Mouse (Mus musculus): Measurements from ENCODE around the gene Zmynd10. TPM values are rescaled to one million over a fixed set of nuclear protein-coding genes. Genes with fewer than 3 reads are reported as not detected.

Zmynd10 gene
- polyA plus RNA-seq, 1 experiment from 2014 or later, result 3.3 TPM

GRCm38 (mm10) chr9:107590773-107591060, 43.6 kb downstream of the Zmynd10 start:
- Histone ChIP-seq H3K4me1 (replicated peaks; ENCODE audit: control insufficient read depth, insufficient read depth, low read length) (peaks cover 9% of the 10 kb centered on the region), H3K9me3 (ENCODE audit: control insufficient read depth, low read length) (no peaks in the 10 kb centered on the region), H3K36me3 (replicated peaks; ENCODE audit: control insufficient read depth, insufficient read depth) (peaks cover 36% of the 10 kb centered on the region), H3K27me3 (ENCODE audit: control insufficient read depth, insufficient read depth, low read length) (no peaks in the 10 kb centered on the region), H3K4me2 (replicated peaks) (no peak overlapping the region), H3K4me3 (replicated peaks; ENCODE audit: low read length) (no peak overlapping the region), H3K9ac (no peak overlapping the region), H3K27ac (no peak overlapping the region)
- no peak for ATAC-seq (ENCODE audit: low FRiP score)
- no peak for DNase-seq (ENCODE audit: low spot score)
- WGBS, result 92% methylated on average over 6 of the region's 6 CpGs

- Histone ChIP-seq H3K4me3 (replicated peaks; ENCODE audit: low read length) (no peak overlapping the region), H3K36me3 (replicated peaks; ENCODE audit: control insufficient read depth, insufficient read depth) (peaks cover 36% of the 10 kb centered on the region), H3K9me3 (ENCODE audit: control insufficient read depth, low read length) (no peaks in the 10 kb centered on the region), H3K4me1 (replicated peaks; ENCODE audit: control insufficient read depth, insufficient read depth, low read length) (peaks cover 4% of the 10 kb centered on the region), H3K4me2 (replicated peaks) (no peak overlapping the region), H3K27me3 (ENCODE audit: control insufficient read depth, insufficient read depth, low read length) (no peaks in the 10 kb centered on the region), H3K9ac (no peak overlapping the region), H3K27ac (0 out of 2 replicates have a peak overlapping the region, but pooled peaks have one; percentile 38)
- WGBS, result 75% methylated on average over 11 of the region's 11 CpGs
- ATAC-seq (ENCODE audit: low FRiP score) (no peak), DNase-seq (ENCODE audit: low spot score) (no peak)
These were observed 46.2 kb downstream of the Zmynd10 start for GRCm38 (mm10) chr9:107593101-107593976.

DNA sequence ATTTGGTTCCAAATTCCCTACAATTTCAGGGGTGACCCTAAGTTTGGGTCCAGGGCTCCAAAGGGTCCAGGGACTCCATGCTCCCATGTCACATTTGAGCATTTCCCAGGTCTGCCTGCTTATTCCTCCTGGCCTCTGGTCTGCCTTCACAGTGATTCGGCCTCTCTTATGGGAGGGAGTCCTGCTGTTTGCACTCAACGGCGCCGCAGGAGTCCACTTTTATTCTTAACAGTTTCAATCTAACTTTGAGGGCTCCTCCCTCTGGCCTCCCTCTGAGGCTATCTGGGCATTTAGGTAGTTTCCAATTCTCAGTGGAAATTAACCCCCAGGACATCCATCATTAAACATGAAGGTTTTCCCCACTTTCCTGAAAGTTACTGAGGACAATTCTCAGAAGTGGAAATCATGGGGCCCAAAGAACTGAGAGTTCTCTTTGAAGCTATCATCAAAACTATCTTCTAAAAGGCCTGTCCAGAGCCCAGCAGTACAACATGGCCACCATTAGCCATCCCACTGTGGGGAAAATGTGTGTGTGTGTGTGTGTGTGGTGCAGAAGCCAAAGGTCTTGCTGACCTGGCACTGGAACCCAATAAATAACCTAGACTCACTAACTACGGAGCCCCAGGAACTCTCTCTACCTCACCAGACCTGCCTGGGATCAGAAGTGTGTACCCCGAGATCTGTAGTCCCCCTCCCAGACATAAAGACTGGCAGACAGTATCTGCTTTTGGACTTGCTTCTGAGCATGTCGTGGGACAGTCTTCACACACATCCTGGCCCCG, 47.4 kb downstream of the Zmynd10 start:
- H3K4me3 ChIP-seq (replicated peaks; ENCODE audit: low read length), result no peak overlapping the region
- H3K27ac ChIP-seq, result no peak overlapping the region
- ATAC-seq (ENCODE audit: low FRiP score) (no peak), DNase-seq (ENCODE audit: low spot score) (no peak)
- H3K4me1 ChIP-seq (replicated peaks; ENCODE audit: control insufficient read depth, insufficient read depth, low read length), result no peaks in the 10 kb centered on the region
- no peak overlapping the region for H3K4me2 ChIP-seq (replicated peaks)
- WGBS, result 77% methylated on average over 8 of the region's 8 CpGs
- H3K9me3 ChIP-seq (ENCODE audit: control insufficient read depth, low read length), result no peaks in the 10 kb centered on the region
- no peaks in the 10 kb centered on the region for H3K27me3 ChIP-seq (ENCODE audit: control insufficient read depth, insufficient read depth, low read length)
- no peak overlapping the region for H3K9ac ChIP-seq
- H3K36me3 ChIP-seq (replicated peaks; ENCODE audit: control insufficient read depth, insufficient read depth), result peaks cover 36% of the 10 kb centered on the region

- Histone ChIP-seq H3K4me2 (replicated peaks) (no peak overlapping the region), H3K4me1 (replicated peaks; ENCODE audit: control insufficient read depth, insufficient read depth, low read length) (no peaks in the 10 kb centered on the region), H3K4me3 (replicated peaks; ENCODE audit: low read length) (no peak overlapping the region), H3K27ac (no peak overlapping the region), H3K36me3 (replicated peaks; ENCODE audit: control insufficient read depth, insufficient read depth) (peaks cover 18% of the 10 kb centered on the region), H3K9ac (no peak overlapping the region), H3K27me3 (ENCODE audit: control insufficient read depth, insufficient read depth, low read length) (no peaks in the 10 kb centered on the region), H3K9me3 (ENCODE audit: control insufficient read depth, low read length) (no peaks in the 10 kb centered on the region)
- no peak for ATAC-seq (ENCODE audit: low FRiP score)
- DNase-seq (ENCODE audit: low spot score), result no peak
- 92% methylated on average over 11 of the region's 11 CpGs for WGBS
These were observed 49.8 kb downstream of the Zmynd10 start for GRCm38 (mm10) chr9:107596619-107597569.

- Histone ChIP-seq H3K4me1 (replicated peaks; ENCODE audit: control insufficient read depth, insufficient read depth, low read length) (peaks cover 4% of the 10 kb centered on the region; the same call in 1 of the 2 replicates), H3K27me3 (ENCODE audit: control insufficient read depth, insufficient read depth, low read length) (no peaks in the 10 kb centered on the region), H3K27ac (no peak overlapping the region), H3K4me3 (replicated peaks; ENCODE audit: low read length) (no peak overlapping the region), H3K9me3 (ENCODE audit: control insufficient read depth, low read length) (no peaks in the 10 kb centered on the region), H3K4me2 (replicated peaks) (no peak overlapping the region), H3K9ac (no peak overlapping the region), H3K36me3 (replicated peaks; ENCODE audit: control insufficient read depth, insufficient read depth) (peaks cover 8% of the 10 kb centered on the region)
- DNase-seq (ENCODE audit: low spot score) (no peak), ATAC-seq (ENCODE audit: low FRiP score) (no peak)
- 79% methylated on average over 5 of the region's 5 CpGs for WGBS
These were observed 51.3 kb downstream of the Zmynd10 start for GRCm38 (mm10) chr9:107598385-107598784.

DNA sequence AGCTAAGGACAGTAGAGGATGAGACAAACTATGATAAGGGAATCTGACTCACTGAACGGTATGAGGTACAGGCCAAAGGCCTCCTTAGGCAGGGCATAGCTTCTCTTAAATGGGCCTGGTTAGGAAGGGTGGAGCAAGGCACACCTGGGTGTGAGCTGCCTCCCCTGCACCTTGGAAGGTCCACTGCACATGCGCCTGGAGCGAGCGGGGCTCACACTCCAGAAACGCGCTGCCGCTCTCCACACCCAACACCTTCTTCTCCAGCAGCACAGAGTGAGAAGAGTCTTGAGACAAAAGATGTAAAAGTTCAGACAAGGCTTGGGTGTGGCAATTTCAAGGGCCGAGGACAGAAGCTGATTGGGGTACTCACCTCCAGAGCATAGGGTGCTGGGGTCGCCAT, 52.3 kb downstream of the Zmynd10 start:
- Histone ChIP-seq H3K4me1 (replicated peaks; ENCODE audit: control insufficient read depth, insufficient read depth, low read length) (peaks cover 5% of the 10 kb centered on the region; the same call in 1 of the 2 replicates), H3K27ac (no peak overlapping the region), H3K36me3 (replicated peaks; ENCODE audit: control insufficient read depth, insufficient read depth) (no peaks in the 10 kb centered on the region), H3K9ac (no peak overlapping the region), H3K4me3 (replicated peaks; ENCODE audit: low read length) (no peak overlapping the region), H3K27me3 (ENCODE audit: control insufficient read depth, insufficient read depth, low read length) (no peaks in the 10 kb centered on the region), H3K4me2 (replicated peaks) (no peak overlapping the region), H3K9me3 (ENCODE audit: control insufficient read depth, low read length) (no peaks in the 10 kb centered on the region)
- 91% methylated on average over 9 of the region's 9 CpGs for WGBS
- DNase-seq (ENCODE audit: low spot score) (no peak), ATAC-seq (ENCODE audit: low FRiP score) (no peak)

DNA sequence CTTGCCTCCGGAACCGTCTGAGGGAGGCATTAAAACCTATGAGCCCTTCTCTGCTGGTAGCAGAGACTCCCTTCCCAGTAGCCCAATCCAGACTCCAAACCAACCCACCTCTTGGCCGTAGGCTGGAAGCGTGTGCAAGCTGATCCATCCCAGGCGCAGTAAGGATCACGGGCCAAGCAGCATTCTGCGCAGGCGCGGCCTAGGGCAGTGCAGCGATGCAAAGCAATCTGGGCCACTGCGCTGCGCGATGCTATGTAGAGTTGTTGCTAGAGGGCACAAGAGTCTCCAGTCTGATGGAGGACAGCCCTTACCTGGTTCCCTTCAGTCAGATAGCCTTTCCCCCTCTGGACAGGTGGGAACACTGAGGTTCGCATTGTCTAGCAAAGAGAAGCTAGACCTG, 52.7 kb downstream of the Zmynd10 start:
- WGBS, result 66% methylated on average over 14 of the region's 14 CpGs
- no peaks in the 10 kb centered on the region for H3K36me3 ChIP-seq (replicated peaks; ENCODE audit: control insufficient read depth, insufficient read depth)
- H3K4me1 ChIP-seq (replicated peaks; ENCODE audit: control insufficient read depth, insufficient read depth, low read length), result peaks cover 10% of the 10 kb centered on the region
- no peak overlapping the region for H3K27ac ChIP-seq
- H3K9ac ChIP-seq, result 0 out of 2 replicates have a peak overlapping the region, but pooled peaks have one; percentile 8
- H3K4me2 ChIP-seq (replicated peaks), result no peak overlapping the region
- H3K27me3 ChIP-seq (ENCODE audit: control insufficient read depth, insufficient read depth, low read length), result no peaks in the 10 kb centered on the region
- no peak overlapping the region for H3K4me3 ChIP-seq (replicated peaks; ENCODE audit: low read length)
- DNase-seq (ENCODE audit: low spot score) (no peak), ATAC-seq (ENCODE audit: low FRiP score) (no peak)
- H3K9me3 ChIP-seq (ENCODE audit: control insufficient read depth, low read length), result no peaks in the 10 kb centered on the region

DNA sequence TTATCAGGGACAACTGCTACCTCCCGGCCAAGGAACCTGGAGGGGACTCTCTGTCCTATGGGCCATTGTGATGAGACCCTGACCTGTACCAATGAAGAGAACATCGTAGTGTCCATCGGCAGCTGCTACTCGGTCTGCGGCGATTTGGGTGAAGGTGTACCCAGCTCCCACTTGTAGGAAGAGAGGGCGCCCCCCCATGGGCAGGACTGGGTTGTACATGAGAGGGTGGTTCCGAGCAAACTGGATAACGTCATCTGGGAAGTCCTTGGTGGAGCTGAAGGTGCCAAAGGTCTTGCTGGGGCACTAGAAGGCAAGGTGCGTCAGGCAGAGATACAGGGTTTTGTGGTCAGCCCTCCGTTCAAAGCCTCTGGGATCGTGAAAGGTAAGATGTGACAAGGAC, 53.6 kb downstream of the Zmynd10 start:
- no peak for DNase-seq (ENCODE audit: low spot score)

More for the DNA sequence above, 53.6 kb downstream of the Zmynd10 start:
- H3K27ac ChIP-seq, result no peak overlapping the region
- H3K4me1 ChIP-seq (replicated peaks; ENCODE audit: control insufficient read depth, insufficient read depth, low read length), result peaks cover 12% of the 10 kb centered on the region
- H3K4me2 ChIP-seq (replicated peaks), result no peak overlapping the region
- no peak for ATAC-seq (ENCODE audit: low FRiP score)
- WGBS, result 85% methylated on average over 12 of the region's 12 CpGs
- no peak overlapping the region for H3K9ac ChIP-seq
- no peaks in the 10 kb centered on the region for H3K27me3 ChIP-seq (ENCODE audit: control insufficient read depth, insufficient read depth, low read length)
- H3K4me3 ChIP-seq (replicated peaks; ENCODE audit: low read length), result no peak overlapping the region
- no peaks in the 10 kb centered on the region for H3K9me3 ChIP-seq (ENCODE audit: control insufficient read depth, low read length)
- no peaks in the 10 kb centered on the region for H3K36me3 ChIP-seq (replicated peaks; ENCODE audit: control insufficient read depth, insufficient read depth)

Data from hindbrain, embryonic 14.5 days (tissue).